Mouse (Mus musculus): Measurements from ENCODE around the gene Znhit3.
"Not testable (repeated sequence)": the region's sequence is repeated elsewhere in the genome, so short reads cannot be mapped to it uniquely, and the experiment has no call there.

The Znhit3 gene

GRCm38 (mm10) chr11:84919951-84920350, 3.8 kb upstream of the Znhit3 start:
- DNase-seq = no peak

GRCm38 (mm10) chr11:84919276-84919675, 3.1 kb upstream of the Znhit3 start:
- DNase-seq = no peak

DNA sequence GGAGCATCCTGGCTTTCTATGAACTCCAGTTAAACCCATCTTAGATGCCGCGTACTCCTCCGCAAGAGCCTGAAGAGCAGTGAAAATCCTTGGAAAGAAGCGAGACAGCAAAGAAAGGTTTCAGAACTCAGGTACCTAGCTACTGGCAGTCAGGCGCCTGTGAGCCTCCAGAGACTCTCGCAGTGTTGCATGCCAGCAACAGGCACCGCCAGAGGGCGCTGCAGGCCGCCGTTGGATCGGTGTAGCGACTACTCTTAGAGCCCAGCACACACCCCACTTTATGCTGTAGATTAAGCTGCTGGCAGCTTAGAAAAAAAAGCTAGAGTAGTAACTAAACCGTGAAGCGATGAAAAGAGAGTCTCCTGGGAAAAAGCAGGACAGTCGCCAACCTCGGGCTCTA, 2.3 kb upstream of the Znhit3 start:
- DNase-seq = peak; percentile 73

- no peak for DNase-seq
These were observed 636 bp upstream of the Znhit3 start for GRCm38 (mm10) chr11:84916703-84917300.

DNA sequence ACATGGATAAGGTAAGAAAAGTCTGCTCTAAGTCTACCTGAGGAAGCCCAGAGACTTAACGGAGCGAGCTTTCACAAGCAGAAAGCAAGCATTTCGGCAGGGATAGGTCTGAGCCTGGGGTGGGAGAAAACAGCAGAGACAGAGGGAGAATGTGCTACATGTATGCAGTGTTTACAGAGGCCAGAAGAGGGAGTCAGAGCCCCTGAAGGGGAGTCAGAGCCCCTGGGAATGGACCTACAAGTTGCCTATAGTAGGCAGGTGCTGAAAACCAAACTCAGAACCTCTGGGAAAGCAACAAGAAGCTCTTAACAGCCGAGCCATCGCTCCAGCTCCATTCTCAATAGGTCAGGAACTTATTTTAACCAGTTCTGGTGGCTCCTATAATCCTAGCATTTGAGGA, 1.5 kb downstream of the Znhit3 start:
- DNase-seq = no peak

GRCm38 (mm10) chr11:84910411-84910810, 5.8 kb downstream of the Znhit3 start:
- DNase-seq = no peak

DNA sequence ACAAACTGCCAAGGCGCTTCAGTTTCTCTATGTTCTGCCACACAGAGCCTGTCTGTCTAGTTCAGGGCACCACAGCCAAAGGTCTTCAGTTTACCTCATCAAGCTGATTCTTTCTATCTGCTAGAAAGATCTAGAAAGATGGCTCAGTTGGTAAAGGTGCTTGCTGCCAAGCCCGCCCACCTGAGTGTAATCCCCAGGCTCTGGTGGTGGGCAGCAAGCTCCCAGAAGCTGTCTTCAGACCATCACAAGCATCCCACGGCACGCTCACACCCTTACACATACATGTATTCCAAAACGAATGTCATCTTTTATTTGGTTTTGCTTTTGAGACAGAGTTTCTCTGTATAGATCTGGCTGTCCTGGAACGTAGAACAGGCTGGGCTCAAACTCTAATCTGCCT, 7.7 kb downstream of the Znhit3 start:
- DNase-seq = no peak

GRCm38 (mm10) chr11:84907081-84907480, 9.1 kb downstream of the Znhit3 start:
- no peak for DNase-seq

DNA sequence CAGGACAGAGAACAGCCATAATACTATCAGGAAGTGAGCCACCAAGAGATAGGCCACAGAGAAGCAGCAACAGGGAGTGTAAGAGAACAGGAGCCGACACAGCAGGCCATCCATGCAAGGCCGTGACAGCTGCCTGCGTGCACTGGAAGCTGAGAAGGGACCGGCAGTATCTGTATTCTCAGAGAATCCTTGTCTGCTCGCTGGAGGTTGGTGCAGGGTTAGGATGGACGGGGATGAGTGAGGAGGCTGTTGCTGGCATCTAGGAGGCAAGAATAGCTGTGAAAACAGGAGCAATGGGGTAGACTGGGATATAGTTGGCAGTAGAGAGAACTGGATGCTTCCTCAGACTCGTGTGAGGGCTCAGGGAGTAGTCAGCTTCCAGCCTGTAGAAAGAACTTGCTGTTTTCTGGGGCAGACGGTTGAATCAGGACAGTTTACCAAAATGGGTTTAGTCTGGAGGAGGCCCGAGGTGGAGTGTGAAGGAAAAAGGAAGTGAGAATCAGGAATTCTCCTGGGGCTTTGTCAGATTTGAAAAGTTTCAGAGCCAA, 11.5 kb downstream of the Znhit3 start:
- no peak for DNase-seq

GRCm38 (mm10) chr11:84893113-84893512, 23.1 kb downstream of the Znhit3 start:
- DNase-seq = no peak

GRCm38 (mm10) chr11:84891705-84892104, 24.5 kb downstream of the Znhit3 start:
- DNase-seq = no peak

GRCm38 (mm10) chr11:84889492-84889891, 26.7 kb downstream of the Znhit3 start:
- DNase-seq = no peak

DNA sequence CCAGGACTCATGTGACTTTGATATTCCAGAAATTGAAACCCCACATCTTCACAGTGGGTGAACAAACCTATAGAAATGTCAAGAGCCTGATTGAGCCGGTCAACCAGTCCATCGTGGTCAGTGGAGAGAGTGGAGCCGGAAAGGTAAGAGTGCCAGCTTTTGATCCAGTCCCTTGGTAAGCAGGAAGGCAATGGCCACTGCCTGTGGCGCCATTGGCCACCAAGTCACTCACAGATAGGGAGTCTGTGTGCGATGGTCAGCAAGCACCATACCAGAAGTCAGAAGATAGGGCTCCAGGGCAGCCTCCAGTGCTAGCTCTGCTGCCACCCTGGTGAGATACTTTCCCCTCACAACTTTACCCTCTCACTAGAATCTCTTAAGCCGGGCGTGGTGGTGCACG, 28.1 kb downstream of the Znhit3 start:
- DNase-seq = no peak

DNA sequence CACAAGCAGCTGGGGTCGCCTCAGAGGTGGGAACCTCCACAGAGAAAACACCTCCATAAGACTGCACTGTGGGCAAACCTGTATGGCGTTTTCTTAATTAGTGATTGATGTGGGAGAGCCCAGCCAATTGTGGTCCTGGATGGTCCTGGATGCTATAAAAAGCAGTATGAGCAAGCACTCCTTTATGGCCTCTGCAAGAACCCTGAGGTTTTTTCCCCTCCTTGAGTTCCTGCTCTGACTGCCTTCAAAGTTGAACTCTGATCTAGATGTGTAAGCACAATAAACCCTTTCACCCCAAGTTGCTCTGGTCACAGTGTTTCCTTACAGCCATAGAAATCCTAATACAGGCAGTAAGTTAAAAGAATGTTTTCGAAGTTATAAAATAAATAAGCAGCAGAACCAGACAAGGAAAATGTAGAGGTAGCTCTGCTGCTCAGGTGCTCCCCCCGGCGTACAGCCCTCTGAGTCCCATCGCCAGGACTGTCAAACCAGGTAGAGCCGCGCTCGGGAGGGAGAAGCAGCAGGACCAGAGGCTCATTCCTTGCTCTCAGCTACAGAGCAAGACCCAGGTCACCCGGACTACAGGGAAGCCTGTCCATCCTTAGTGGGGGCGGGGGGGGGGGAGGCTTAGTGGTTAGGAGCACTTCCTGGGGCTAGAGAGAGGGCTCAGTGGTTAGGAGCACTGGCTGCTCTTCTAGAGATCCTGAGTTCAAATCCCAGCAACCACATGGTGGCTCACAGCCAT, 29.2 kb downstream of the Znhit3 start:
- no peak for DNase-seq

- peak; percentile 64 for DNase-seq
These were observed 29.9 kb downstream of the Znhit3 start for GRCm38 (mm10) chr11:84886236-84886635.

- no peak for DNase-seq
These were observed 30.9 kb downstream of the Znhit3 start for GRCm38 (mm10) chr11:84885238-84885637.

DNA sequence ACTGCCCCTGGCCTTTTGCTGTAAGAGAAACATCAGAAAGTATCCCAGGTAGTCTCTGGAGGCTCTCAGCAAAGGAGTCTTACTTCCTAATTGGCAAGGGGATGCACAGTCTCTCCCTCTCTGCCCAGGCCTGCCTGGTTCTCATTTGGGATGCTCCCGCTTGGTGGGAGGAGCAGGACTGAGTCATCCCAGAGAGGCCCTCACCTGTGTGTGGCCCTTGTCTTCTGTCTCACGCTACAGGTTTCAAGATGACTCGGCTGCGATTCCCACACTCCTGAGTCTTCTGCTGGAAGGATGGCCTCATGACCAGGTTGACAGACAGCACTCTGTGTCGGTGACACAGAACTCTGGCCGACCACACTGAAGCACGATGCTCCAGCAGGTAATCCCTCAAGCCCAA, 33.8 kb downstream of the Znhit3 start:
- no peak for DNase-seq

DNA sequence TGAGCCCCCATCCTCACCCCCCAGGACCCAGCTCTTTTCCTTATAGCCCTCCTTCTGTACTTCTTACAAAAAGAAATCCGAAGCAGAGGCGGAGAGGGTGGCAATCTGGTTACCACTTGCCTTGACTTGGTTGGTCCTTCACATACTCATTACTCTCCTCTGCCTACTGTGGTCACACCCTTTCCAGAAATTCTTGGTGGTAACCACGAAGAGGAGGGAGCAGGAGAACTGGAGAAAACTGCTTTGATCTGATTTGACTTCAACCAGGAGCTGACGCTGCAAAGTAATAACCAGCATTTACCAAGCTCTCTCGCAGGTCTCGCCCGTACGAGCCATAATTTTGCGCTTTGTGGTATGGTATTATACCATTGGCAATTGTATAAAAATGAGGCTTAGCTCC, 35.2 kb downstream of the Znhit3 start:
- no peak for DNase-seq

- DNase-seq = peak; percentile 80
These were observed 35.7 kb downstream of the Znhit3 start for GRCm38 (mm10) chr11:84880465-84880961.

- DNase-seq = peak; percentile 70
These were observed 36.2 kb downstream of the Znhit3 start, which contains the start of the genes Myo19 and Pigw for GRCm38 (mm10) chr11:84879772-84880464. Myo19 (plus strand) TSS chr11:84880148. Pigw (minus strand) TSS chr11:84880285.

- no peak for DNase-seq
These were observed 37.0 kb downstream of the Znhit3 start for GRCm38 (mm10) chr11:84879007-84879771.

DNA sequence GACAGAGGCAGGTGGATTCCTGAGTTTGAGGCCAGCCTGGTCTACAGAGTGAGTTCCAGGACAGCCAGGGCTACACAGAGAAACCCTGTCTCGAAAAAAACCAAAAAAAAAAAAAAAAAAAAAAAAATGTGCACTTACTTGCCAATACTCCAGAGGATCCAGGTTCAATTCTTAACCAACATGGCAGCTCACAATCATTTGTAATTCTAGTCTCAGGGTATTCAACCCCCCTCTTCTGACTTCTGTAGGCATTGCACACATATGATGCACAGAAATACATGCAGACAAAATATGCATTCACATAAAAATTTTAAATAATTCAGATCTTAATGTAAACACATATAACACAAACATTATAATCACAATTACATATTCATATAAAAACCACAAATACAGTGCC, 40.1 kb downstream of the Znhit3 start:
- DNase-seq = not testable (repeated sequence)
